ENCODE assay signal across 11 mouse cellular contexts in the genomic region with DNA sequence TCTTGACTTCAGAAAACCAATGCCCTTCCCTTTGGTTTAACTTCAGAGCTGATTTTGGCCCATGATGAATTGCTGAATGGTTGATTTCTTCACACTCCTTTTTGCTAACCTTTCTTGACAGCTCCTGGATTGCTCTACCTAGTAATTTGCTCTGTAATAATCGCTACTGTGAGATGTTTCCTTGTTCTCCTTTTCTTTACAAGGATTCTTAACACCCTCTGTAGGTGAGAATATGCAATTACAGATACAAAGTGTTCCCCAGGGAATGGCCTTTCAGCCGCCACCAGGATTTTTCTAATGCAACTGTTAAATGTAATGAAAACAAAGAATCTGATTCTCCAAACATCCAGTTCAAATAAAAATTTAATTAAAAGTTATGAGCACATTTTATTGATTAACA.
A peak's percentile ranks its signal among the peaks of the same experiment; 100 is the strongest.
DNase-seq lines count a peak whose midpoint lies in the region; ATAC-seq and TF ChIP-seq lines count a peak whose summit lies in the region.
"Had no signal": no experiment of that assay in that cellular context is flagged by ENCODE, and none has a peak within 500 bp of the region (broad histone marks: within the 10 kb centered on the region; RNA-seq: fewer than 3 reads in every experiment).

No protein-coding gene starts in this region.

- no peak for ATAC-seq in heart, embryonic 11.5 days (replicated peaks; ENCODE audit: insufficient number of reproducible peaks, low FRiP score, low TSS enrichment)
- no peak for ATAC-seq in lung, postnatal 0 days
- ATAC-seq: midbrain, embryonic 15.5 days had no signal

- 16% methylated on average over 2 of the region's 2 CpGs for WGBS in heart, embryonic 11.5 days (ENCODE audit: insufficient replicate concordance)
- 12% methylated on average over 2 of the region's 2 CpGs for WGBS in lung, postnatal 0 days

- no peaks in the 10 kb centered on the region for H3K9me3 ChIP-seq in heart, embryonic 11.5 days (replicated peaks; ENCODE audit: control insufficient read depth, low read length)
- H3K9me3 ChIP-seq in lung, postnatal 0 days (ENCODE audit: low read length): no peaks in the 10 kb centered on the region
- H3K9me3 ChIP-seq: embryonic facial prominence, embryonic 15.5 days; heart, embryonic 15.5 days; midbrain, embryonic 15.5 days had no signal

- TF ChIP-seq CTCF in lung, postnatal 0 days (IDR thresholded peaks at IDR 0.05): peak; percentile 63

- H3K36me3 ChIP-seq in heart, embryonic 11.5 days (ENCODE audit: control insufficient read depth, insufficient read depth, low read length): no peaks in the 10 kb centered on the region
- H3K36me3 ChIP-seq in lung, postnatal 0 days (ENCODE audit: insufficient read depth, low read length): no peaks in the 10 kb centered on the region
- H3K36me3 ChIP-seq: embryonic facial prominence, embryonic 15.5 days; heart, embryonic 15.5 days; midbrain, embryonic 15.5 days had no signal

- H3K27me3 ChIP-seq in heart, embryonic 11.5 days (ENCODE audit: control insufficient read depth, insufficient read depth, low read length): peaks cover 3% of the 10 kb centered on the region
- H3K27me3 ChIP-seq in lung, postnatal 0 days (replicated peaks; ENCODE audit: insufficient read depth, low read length): no peaks in the 10 kb centered on the region
- H3K27me3 ChIP-seq: midbrain, embryonic 15.5 days had no signal

- peak; percentile 18 for DNase-seq in heart, adult 8-10 months (ENCODE audit: low spot score)
- DNase-seq in lung, postnatal 0 days (ENCODE audit: low spot score): peak; percentile 51
- DNase-seq in lung, postnatal 36 days: no peak
- DNase-seq in cerebellum, adult 9-11 months: peak; percentile 24
- peak; percentile 19 for DNase-seq in retina, postnatal 7 days (ENCODE audit: low read depth, low spot score)
- no peak for DNase-seq in c-Kit-positive CD71-positive TER-119-positive erythroid progenitor cells, embryonic 14.5 days (ENCODE audit: low spot score)
- DNase-seq in thymus, postnatal 25 days: no peak

- no peak overlapping the region for H3K4me2 ChIP-seq in heart, embryonic 11.5 days
- no peak overlapping the region for H3K4me2 ChIP-seq in lung, postnatal 0 days (replicated peaks; ENCODE audit: low read depth, low read length)
- H3K4me2 ChIP-seq: embryonic facial prominence, embryonic 15.5 days; heart, embryonic 15.5 days; midbrain, embryonic 15.5 days had no signal

- H3K4me3 ChIP-seq in heart, embryonic 11.5 days (ENCODE audit: low read depth, low read length): no peak overlapping the region
- H3K4me3 ChIP-seq in lung, postnatal 0 days (ENCODE audit: low read depth, low read length): no peak overlapping the region
- H3K4me3 ChIP-seq: embryonic facial prominence, embryonic 15.5 days; heart, embryonic 15.5 days; midbrain, embryonic 15.5 days had no signal

- no peak overlapping the region for H3K9ac ChIP-seq in heart, embryonic 11.5 days (ENCODE audit: low read depth, low read length)
- no peak overlapping the region for H3K9ac ChIP-seq in lung, postnatal 0 days (replicated peaks; ENCODE audit: low read depth)
- H3K9ac ChIP-seq: embryonic facial prominence, embryonic 15.5 days; heart, embryonic 15.5 days; midbrain, embryonic 15.5 days had no signal

- H3K27ac ChIP-seq in heart, embryonic 11.5 days (ENCODE audit: low read depth, low read length): no peak overlapping the region
- no peak overlapping the region for H3K27ac ChIP-seq in lung, postnatal 0 days (ENCODE audit: low read length)
- H3K27ac ChIP-seq: embryonic facial prominence, embryonic 15.5 days; heart, embryonic 15.5 days; midbrain, embryonic 15.5 days had no signal

- no peaks in the 10 kb centered on the region for H3K4me1 ChIP-seq in heart, embryonic 11.5 days (ENCODE audit: control insufficient read depth, insufficient read depth, low read length)
- H3K4me1 ChIP-seq in lung, postnatal 0 days (ENCODE audit: insufficient read depth, low read depth, low read length): no peaks in the 10 kb centered on the region
- H3K4me1 ChIP-seq: embryonic facial prominence, embryonic 15.5 days; heart, embryonic 15.5 days; midbrain, embryonic 15.5 days had no signal

- no peak for TF ChIP-seq EP300 in lung, postnatal 0 days (IDR thresholded peaks at IDR 0.05)

Comparison
In these comparisons a context has a peak if more than half of its experiments do, and no peak if none do; other contexts are left out.
1. DNase-seq: peak in heart, adult 8-10 months (single experiment), lung, postnatal 0 days (single experiment), cerebellum, adult 9-11 months (single experiment) and retina, postnatal 7 days (single experiment); none in lung, postnatal 36 days (single experiment), c-Kit-positive CD71-positive TER-119-positive erythroid progenitor cells, embryonic 14.5 days (single experiment) and thymus, postnatal 25 days (single experiment).